ENCODE assay signal across 8 mouse cellular contexts in genomic region chr6:112945181-112945751, GRCm38 (mm10). TPM values are rescaled to one million over a fixed set of nuclear protein-coding genes. Genes with fewer than 3 reads are reported as not detected.
A peak's percentile ranks its signal among the peaks of the same experiment; 100 is the strongest.
DNase-seq lines count a peak whose midpoint lies in the region; ATAC-seq and TF ChIP-seq lines count a peak whose summit lies in the region.

No protein-coding gene starts in this region.

- WGBS in liver, embryonic 11.5 days: 46% methylated on average over 14 of the region's 14 CpGs
- 40% methylated on average over 14 of the region's 14 CpGs for WGBS in liver, postnatal 0 days (ENCODE audit: insufficient replicate concordance)
- 31% methylated on average over 14 of the region's 14 CpGs for WGBS in embryonic facial prominence, embryonic 11.5 days
- 34% methylated on average over 14 of the region's 14 CpGs for WGBS in kidney, postnatal 0 days

- H3K9ac ChIP-seq in liver, embryonic 11.5 days (ENCODE audit: low read depth, low read length): peak overlapping the region; percentile 16; the same call in 1 of the 2 replicates
- no peak overlapping the region for H3K9ac ChIP-seq in liver, postnatal 0 days (replicated peaks)
- H3K9ac ChIP-seq in embryonic facial prominence, embryonic 11.5 days (replicated peaks; ENCODE audit: low read length): peak overlapping the region; percentile 37
- H3K9ac ChIP-seq in kidney, postnatal 0 days (ENCODE audit: low read depth, low read length): peak overlapping the region; percentile 50

- peaks cover 14% of the 10 kb centered on the region for H3K4me1 ChIP-seq in liver, embryonic 11.5 days (replicated peaks; ENCODE audit: control insufficient read depth, insufficient read depth, low read length)
- peaks cover 7% of the 10 kb centered on the region for H3K4me1 ChIP-seq in liver, postnatal 0 days (ENCODE audit: insufficient read depth)
- peaks cover 4% of the 10 kb centered on the region; the same call in 1 of the 2 replicates for H3K4me1 ChIP-seq in embryonic facial prominence, embryonic 11.5 days (ENCODE audit: control insufficient read depth, insufficient read depth, low read length)
- H3K4me1 ChIP-seq in kidney, postnatal 0 days (replicated peaks; ENCODE audit: insufficient read depth, low read length): peaks cover 12% of the 10 kb centered on the region; the same call in 1 of the 2 replicates

- H3K4me2 ChIP-seq in liver, embryonic 11.5 days: peak overlapping the region; percentile 94
- no peak overlapping the region for H3K4me2 ChIP-seq in liver, postnatal 0 days (ENCODE audit: low read depth, low read length)
- peak overlapping the region; percentile 88 for H3K4me2 ChIP-seq in embryonic facial prominence, embryonic 11.5 days (ENCODE audit: low read depth, low read length)
- H3K4me2 ChIP-seq in kidney, postnatal 0 days (ENCODE audit: low read length): peak overlapping the region; percentile 91

- peak; percentile 29 for DNase-seq in adrenal gland, postnatal 10 days
- DNase-seq in adrenal gland, postnatal 36 days: no peak
- DNase-seq in liver, embryonic 11.5 days (ENCODE audit: low spot score): no peak
- DNase-seq in liver, postnatal 0 days: no peak
- DNase-seq in embryonic facial prominence, embryonic 11.5 days (ENCODE audit: low spot score): no peak
- DNase-seq in kidney, postnatal 0 days (ENCODE audit: low spot score): no peak
- peak; percentile 28 to 60 for DNase-seq in natural killer cell, adult 2 months (ENCODE audit: low spot score in 2 of 2)

- H3K27ac ChIP-seq in liver, embryonic 11.5 days (ENCODE audit: low read depth, low read length): no peak overlapping the region; the same call in 1 of the 2 replicates
- H3K27ac ChIP-seq in liver, postnatal 0 days (ENCODE audit: low read depth): no peak overlapping the region
- no peak overlapping the region for H3K27ac ChIP-seq in embryonic facial prominence, embryonic 11.5 days (replicated peaks; ENCODE audit: low read depth, low read length)
- H3K27ac ChIP-seq in kidney, postnatal 0 days: no peak overlapping the region

- H3K4me3 ChIP-seq in liver, embryonic 11.5 days (ENCODE audit: low read depth, low read length): peak overlapping the region; percentile 65
- no peak overlapping the region; the same call in 1 of the 2 replicates for H3K4me3 ChIP-seq in liver, postnatal 0 days (ENCODE audit: low read depth, low read length)
- H3K4me3 ChIP-seq in embryonic facial prominence, embryonic 11.5 days (ENCODE audit: low read depth, low read length): peak overlapping the region; percentile 67
- H3K4me3 ChIP-seq in kidney, postnatal 0 days (replicated peaks; ENCODE audit: low read depth, low read length): peak overlapping the region; percentile 64

- no peaks in the 10 kb centered on the region for H3K36me3 ChIP-seq in liver, embryonic 11.5 days (ENCODE audit: control insufficient read depth, insufficient read depth, low read length)
- H3K36me3 ChIP-seq in liver, postnatal 0 days (replicated peaks; ENCODE audit: insufficient read depth, low read length): no peaks in the 10 kb centered on the region
- no peaks in the 10 kb centered on the region for H3K36me3 ChIP-seq in embryonic facial prominence, embryonic 11.5 days (replicated peaks; ENCODE audit: control insufficient read depth, insufficient read depth, low read depth, low read length)
- H3K36me3 ChIP-seq in kidney, postnatal 0 days (ENCODE audit: insufficient read depth, low read length): no peaks in the 10 kb centered on the region

- no peak for ATAC-seq in liver, embryonic 11.5 days (replicated peaks; ENCODE audit: low FRiP score)
- ATAC-seq in liver, postnatal 0 days: no peak
- no peak for ATAC-seq in embryonic facial prominence, embryonic 11.5 days (replicated peaks; ENCODE audit: insufficient number of reproducible peaks, low FRiP score, low TSS enrichment, low read depth)
- no peak for ATAC-seq in kidney, postnatal 0 days (replicated peaks; ENCODE audit: low FRiP score, low read depth)
- ATAC-seq in activated CD4-positive, CD25-positive, alpha-beta regulatory T cell, adult 4 months: no peak

- no peak for TF ChIP-seq EP300 in liver, postnatal 0 days (IDR thresholded peaks at IDR 0.05; ENCODE audit: low read depth)

- no peaks in the 10 kb centered on the region for H3K9me3 ChIP-seq in liver, embryonic 11.5 days (ENCODE audit: control insufficient read depth, low read length)
- no peaks in the 10 kb centered on the region for H3K9me3 ChIP-seq in liver, postnatal 0 days (ENCODE audit: low read length)
- no peaks in the 10 kb centered on the region for H3K9me3 ChIP-seq in embryonic facial prominence, embryonic 11.5 days (replicated peaks; ENCODE audit: control insufficient read depth, low read length)
- H3K9me3 ChIP-seq in kidney, postnatal 0 days (replicated peaks; ENCODE audit: low read length): no peaks in the 10 kb centered on the region

- no peaks in the 10 kb centered on the region for H3K27me3 ChIP-seq in liver, embryonic 11.5 days (replicated peaks; ENCODE audit: control insufficient read depth, insufficient read depth, low read length)
- no peaks in the 10 kb centered on the region for H3K27me3 ChIP-seq in liver, postnatal 0 days (ENCODE audit: insufficient read depth, low read length)
- H3K27me3 ChIP-seq in embryonic facial prominence, embryonic 11.5 days (ENCODE audit: control insufficient read depth, insufficient read depth, low read length): no peaks in the 10 kb centered on the region
- H3K27me3 ChIP-seq in kidney, postnatal 0 days (ENCODE audit: insufficient read depth, low read length): no peaks in the 10 kb centered on the region

- no peak for TF ChIP-seq CTCF in liver, postnatal 0 days (IDR thresholded peaks at IDR 0.05; ENCODE audit: low read depth)
- no peak for TF ChIP-seq CTCF in kidney, postnatal 0 days (IDR thresholded peaks at IDR 0.05; ENCODE audit: low read depth)

RNA-seq across cellular contexts. Expression of gene Srgap3, which starts 1.8 kb away (rescaled TPM):
- 10 to 100 TPM; 13.2 to 15.8 TPM for total RNA-seq in adrenal gland, postnatal 10 days (2021)
- total RNA-seq in adrenal gland, postnatal 36 days (2021): 10 to 100 TPM; 17.1 to 26.3 TPM
- polyA plus RNA-seq in liver, embryonic 11.5 days (2014; fragmentation: Nextera tagmentation; extraction: Ambion mirVana): 2.3 and 3.5 TPM in 2 replicates
- 0.13 and 0.26 TPM in 2 replicates for polyA plus RNA-seq in liver, postnatal 0 days (2015; fragmentation: Nextera tagmentation; extraction: Ambion mirVana)
- polyA plus RNA-seq in embryonic facial prominence, embryonic 11.5 days (2014; fragmentation: Nextera tagmentation; extraction: Ambion mirVana): 11.0 TPM in 2 replicates
- 2.1 and 2.3 TPM in 2 replicates for polyA plus RNA-seq in kidney, postnatal 0 days (2015; fragmentation: Nextera tagmentation; extraction: Ambion mirVana)
- polyA plus RNA-seq in activated CD4-positive, CD25-positive, alpha-beta regulatory T cell, adult 4 months (2017; shearing (Covaris generic)): under 1 TPM; 0.29 to 0.31 TPM

Comparison
In these comparisons a context has a peak if more than half of its experiments do, and no peak if none do; other contexts are left out.
1. DNase-seq: peak in adrenal gland, postnatal 10 days (single experiment) and natural killer cell, adult 2 months (2 of 2); none in adrenal gland, postnatal 36 days (0 of 2), liver, embryonic 11.5 days (single experiment), liver, postnatal 0 days (single experiment), embryonic facial prominence, embryonic 11.5 days (single experiment) and kidney, postnatal 0 days (single experiment).